Mouse (Mus musculus) left cerebral cortex, adult 8-10 months (tissue): Measurements from ENCODE around the gene Slc7a15. TPM values are rescaled to one million over a fixed set of nuclear protein-coding genes. Genes with fewer than 3 reads are reported as not detected.

Experiments
- DNase-seq, 2 experiments: peaks; one replicate each; pipeline ENCODE4 v3.0.0; 2022; ENCODE audit warnings: low spot score in 2 of 2
- total RNA-seq, 4 experiments: library from RNA; stranded (reverse); gene quantifications; 2 replicates each; pipeline ENCODE4 v1.2.4; 2022

Gene Slc7a15
- total RNA-seq, 4 experiments from 2014 or later = not detected

- DNase-seq = no peak
Measured at GRCm38 (mm10) chr12:8487959-8488651, 110.8 kb downstream of the Slc7a15 start.

GRCm38 (mm10) chr12:8487281-8487680, 111.6 kb downstream of the Slc7a15 start:
- no peak for DNase-seq

GRCm38 (mm10) chr12:8485247-8485646, 113.6 kb downstream of the Slc7a15 start:
- DNase-seq = no peak

GRCm38 (mm10) chr12:8482169-8482568, 116.7 kb downstream of the Slc7a15 start:
- no peak for DNase-seq

Other genes starting within 250 kb of the Slc7a15 start
- gene Rhob, start 99.1 kb downstream of the Slc7a15 start, total RNA-seq = 100 to 1,000 TPM; 261 to 308 (median 282) TPM
- gene Pum2, start 75.1 kb upstream of the Slc7a15 start, total RNA-seq = 100 to 1,000 TPM; 173 to 210 (median 192) TPM
- 1 to 10 TPM in 3 of 4 experiments, under 1 TPM in 1; 0.87 to 1.7 (median 1.4) TPM for gene Sdc1, start 172.3 kb upstream of the Slc7a15 start, total RNA-seq